Mouse (Mus musculus) liver, embryonic 14.5 days (tissue): Measurements from ENCODE around the gene Vamp8. TPM values are rescaled to one million over a fixed set of nuclear protein-coding genes. Genes with fewer than 3 reads are reported as not detected.

Experiments
- ATAC-seq: fragments of 200-750 bp; cut with Nextera tagmentation; 2 replicates; pipeline ENCODE4 v1.8.0; 2017; ENCODE audit warnings: moderate number of reproducible peaks, mild to moderate bottlenecking, moderate library complexity; ENCODE audit not compliant: insufficient read depth
- DNase-seq, 3 experiments: peaks; one replicate each; pipeline ENCODE4 v3.0.0-alpha.2; 2012 to 2013; ENCODE audit warnings: low read depth in 3 of 3, low spot score in 3 of 3
- H3K27ac ChIP-seq: fragments of 300-500 bp; sonication (generic); 2 replicates; pipeline ENCODE4 v1.5.1; 2014; ENCODE audit warnings: moderate library complexity, mild to moderate bottlenecking, control low read depth, inconsistent platforms
- H3K27me3 ChIP-seq: fragments of 300-500 bp; sonication (generic); 2 replicates; pipeline ENCODE4 v1.6.1; 2014; ENCODE audit warnings: mild to moderate bottlenecking, low read length, moderate library complexity; ENCODE audit not compliant: control insufficient read depth, insufficient read depth
- H3K36me3 ChIP-seq: fragments of 300-500 bp; sonication (generic); replicated peaks from 2 replicates; pipeline ENCODE4 v1.6.1; 2014; ENCODE audit warnings: low read depth; ENCODE audit not compliant: control insufficient read depth, insufficient read depth
- H3K4me1 ChIP-seq, 2 experiments: fragments of 200-500 bp in 1 of 2; fragments of 300-500 bp in 1 of 2; sonication (generic) in 1 of 2; replicated peaks; 2 replicates each; pipeline ENCODE4 v1.6.1; 2012 to 2014; ENCODE audit warnings: antibody characterized with exemption in 1 of 2, inconsistent platforms in 1 of 2, low read length in 1 of 2; ENCODE audit not compliant: control insufficient read depth in 2 of 2, insufficient read depth in 2 of 2
- H3K4me2 ChIP-seq: fragments of 300-500 bp; sonication (generic); 2 replicates; pipeline ENCODE4 v1.6.1; 2014; ENCODE audit warnings: low read depth, mild to moderate bottlenecking, control low read depth, moderate library complexity
- H3K4me3 ChIP-seq, 2 experiments: fragments of 200-500 bp in 1 of 2; fragments of 300-500 bp in 1 of 2; sonication (generic) in 1 of 2; 2 replicates each; pipeline ENCODE4 v1.5.1; 2012 to 2014; ENCODE audit warnings: low read depth in 2 of 2, low read length in 2 of 2, mild to moderate bottlenecking in 2 of 2, control low read depth in 1 of 2, inconsistent platforms in 1 of 2, moderate library complexity in 1 of 2; ENCODE audit not compliant: insufficient read depth in 1 of 2
- H3K9ac ChIP-seq: fragments of 300-500 bp; sonication (generic); replicated peaks from 2 replicates; pipeline ENCODE4 v1.6.1; 2014; ENCODE audit warnings: mild to moderate bottlenecking, control low read depth, moderate library complexity
- H3K9me3 ChIP-seq: fragments of 300-500 bp; sonication (generic); 2 replicates; pipeline ENCODE4 v1.6.1; 2016; ENCODE audit warnings: low read length, mixed read lengths; ENCODE audit not compliant: control insufficient read depth
- CTCF ChIP-seq: IDR thresholded peaks from 2 replicates; pipeline ENCODE4 v1.5.1; 2016; ENCODE audit warnings: antibody characterized with exemption, low read depth, control low read depth
- EP300 ChIP-seq: IDR thresholded peaks from 2 replicates; pipeline ENCODE4 v1.6.1; 2016; ENCODE audit warnings: antibody characterized with exemption, low read depth
- WGBS: fragments of 180-500 bp; shearing (Covaris S2); extraction: QIAGEN DNeasy Blood & Tissue Kit; methylation state at CpG from one replicate; pipeline ENCODE4 v1.1.7; 2014; ENCODE audit not compliant: insufficient replicate concordance; 5-methylcytosine and 5-hydroxymethylcytosine counted together
- polyA plus RNA-seq, 2 experiments: library from polyadenylated mRNA; depleted of rRNA in 1 of 2; stranded (reverse) in 1 of 2; unstranded in 1 of 2; fragments of >200 nt; fragmentation: Nextera tagmentation in 1 of 2; extraction: Ambion mirVana in 1 of 2; gene quantifications; 2 replicates each; pipeline versions ENCODE4 v1.2.1 to v1.2.3; 2012 to 2014

The Vamp8 gene
- polyA plus RNA-seq, 2 experiments, result 188 to 276 TPM

- peak; percentile 85 for ATAC-seq
- peak within 1 kb of the TSS; percentile 73 for H3K4me2 ChIP-seq
- peak; percentile 75 to 80 (median 76) for DNase-seq
- H3K9ac ChIP-seq, result peak within 1 kb of the TSS; percentile 93
- H3K4me1 ChIP-seq, result peaks cover 45 to 51% of the 10 kb centered on the region in 2 experiments
- TF ChIP-seq CTCF (peak; percentile 61), EP300 (peak; percentile 6; the same call in 1 of the 2 replicates)
- WGBS, result 2% methylated on average over 49 of the region's 49 CpGs
- no peaks in the 10 kb centered on the region for H3K9me3 ChIP-seq
- H3K27me3 ChIP-seq, result no peaks in the 10 kb centered on the region
- H3K36me3 ChIP-seq, result peaks cover 10% of the 10 kb centered on the region
- H3K4me3 ChIP-seq, result peak within 1 kb of the TSS; percentile 81 to 87
- peak within 1 kb of the TSS; percentile 80 for H3K27ac ChIP-seq
Observed at GRCm38 (mm10) chr6:72380131-72380770, 10.3 kb downstream of the Vamp8 start, which contains the start of gene Vamp5. TSS of gene Vamp5 (minus strand) at chr6:72380468.

- WGBS, result 6% methylated on average over 7 of the region's 7 CpGs
- peaks cover 3% of the 10 kb centered on the region for H3K36me3 ChIP-seq
- peak overlapping the region; percentile 73 for H3K4me2 ChIP-seq
- H3K27me3 ChIP-seq, result no peaks in the 10 kb centered on the region
- H3K4me1 ChIP-seq, result peaks cover 45 to 53% of the 10 kb centered on the region in 2 experiments
- no peaks in the 10 kb centered on the region for H3K9me3 ChIP-seq
- peak overlapping the region; percentile 93 for H3K9ac ChIP-seq
- no peak for DNase-seq
- H3K4me3 ChIP-seq, result peak overlapping the region; percentile 81 to 87
- TF ChIP-seq CTCF, result no peak
- no peak for TF ChIP-seq EP300
- peak overlapping the region; percentile 80 for H3K27ac ChIP-seq
- ATAC-seq, result peak; percentile 27
Observed at GRCm38 (mm10) chr6:72379377-72380130, 10.9 kb downstream of the Vamp8 start.

DNA sequence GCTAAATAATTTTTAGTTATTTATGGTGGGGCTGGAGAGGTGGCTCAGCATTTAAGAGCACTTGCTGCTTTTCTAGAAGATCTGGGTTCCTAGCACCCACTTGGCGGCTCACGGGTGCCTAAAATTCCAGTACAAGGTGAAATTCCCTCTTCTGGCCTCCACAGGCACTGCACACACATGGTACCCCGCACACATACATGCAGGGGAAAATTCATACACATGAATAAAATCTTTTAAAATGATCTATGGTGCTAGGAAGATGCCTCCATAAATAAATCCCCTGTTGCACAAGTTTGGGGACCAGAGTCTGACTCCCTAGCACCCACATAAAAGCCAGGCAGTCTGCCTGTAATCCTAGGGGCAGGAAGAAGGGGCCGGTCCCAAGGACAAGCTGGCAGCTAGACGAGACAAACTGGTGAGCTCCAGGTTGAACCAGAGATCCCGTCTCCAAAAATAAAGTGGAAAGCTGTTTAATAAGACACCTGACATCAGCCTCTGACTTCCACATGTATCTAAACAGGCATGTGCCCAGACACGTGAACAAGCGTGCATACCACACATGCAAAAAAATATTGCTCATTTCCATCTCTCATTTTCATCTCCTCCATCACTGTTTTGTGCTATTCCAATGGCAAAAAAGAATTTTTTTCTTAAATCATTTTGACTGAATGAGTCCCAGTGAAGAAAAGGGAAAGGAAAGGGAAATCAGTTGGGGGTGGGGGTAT lies 11.8 kb downstream of the Vamp8 start:
- TF ChIP-seq CTCF (peak; percentile 32; the same call in 1 of the 2 replicates), EP300 (no peak)
- WGBS, result 53% methylated on average over 8 of the region's 8 CpGs
- DNase-seq, result no peak
- H3K9me3 ChIP-seq, result no peaks in the 10 kb centered on the region
- no peak for ATAC-seq
- H3K4me1 ChIP-seq, result peaks cover 43 to 52% of the 10 kb centered on the region in 2 experiments
- H3K4me2 ChIP-seq, result peak overlapping the region; percentile 73
- peak overlapping the region; percentile 81 to 87 for H3K4me3 ChIP-seq
- no peak overlapping the region; the same call in 1 of the 2 replicates for H3K27ac ChIP-seq
- no peaks in the 10 kb centered on the region for H3K36me3 ChIP-seq
- H3K9ac ChIP-seq, result peak overlapping the region; percentile 93
- no peaks in the 10 kb centered on the region for H3K27me3 ChIP-seq

GRCm38 (mm10) chr6:72374820-72375563 lies 15.5 kb downstream of the Vamp8 start:
- H3K4me1 ChIP-seq, result peaks cover 23 to 52% of the 10 kb centered on the region in 2 experiments
- no peaks in the 10 kb centered on the region for H3K9me3 ChIP-seq
- H3K4me2 ChIP-seq, result peak overlapping the region; percentile 59
- 0 out of 4 replicates have a peak overlapping the region, but pooled peaks of 1 of the 2 experiments have one; percentile 11 for H3K4me3 ChIP-seq
- H3K27ac ChIP-seq, result peak overlapping the region; percentile 34
- DNase-seq (no peak), ATAC-seq (peak; percentile 69)
- no peak for TF ChIP-seq EP300
- no peak for TF ChIP-seq CTCF
- no peaks in the 10 kb centered on the region for H3K36me3 ChIP-seq
- no peaks in the 10 kb centered on the region for H3K27me3 ChIP-seq
- peak overlapping the region; percentile 39; the same call in 1 of the 2 replicates for H3K9ac ChIP-seq
- WGBS, result 20% methylated on average over 15 of the region's 15 CpGs
